Mouse (Mus musculus): ENCODE results near the gene Lrrc1. TPM values are rescaled to one million over a fixed set of nuclear protein-coding genes. Genes with fewer than 3 reads are reported as not detected.

Lrrc1 gene
- polyA plus RNA-seq, 1 experiment = 106 TPM

- no peaks in the 10 kb centered on the region for H3K27me3 ChIP-seq (ENCODE audit: control insufficient read depth, insufficient read depth, low read length)
- H3K27ac ChIP-seq (ENCODE audit: control insufficient read depth, insufficient read depth, low read depth, low read length) = no peak overlapping the region
- no peak overlapping the region for H3K4me3 ChIP-seq (ENCODE audit: control insufficient read depth, low read depth, low read length)
- TF ChIP-seq CTCF (IDR thresholded peaks at IDR 0.05; ENCODE audit: control insufficient read depth, insufficient read depth, insufficient replicate concordance, low read depth, low read length) (no peak), POLR2A (IDR thresholded peaks at IDR 0.05; ENCODE audit: control insufficient read depth, low read depth, low read length) (no peak)
- peaks cover 3% of the 10 kb centered on the region; the same call in 1 of the 2 replicates for H3K4me1 ChIP-seq (ENCODE audit: control insufficient read depth, insufficient read depth, low read length)
- peaks cover 1% of the 10 kb centered on the region; the same call in 1 of the 2 replicates for H3K36me3 ChIP-seq (ENCODE audit: control insufficient read depth, insufficient read depth, low read length)
Measured at GRCm38 (mm10) chr9:77427292-77428114, 117.2 kb downstream of the Lrrc1 start.

DNA sequence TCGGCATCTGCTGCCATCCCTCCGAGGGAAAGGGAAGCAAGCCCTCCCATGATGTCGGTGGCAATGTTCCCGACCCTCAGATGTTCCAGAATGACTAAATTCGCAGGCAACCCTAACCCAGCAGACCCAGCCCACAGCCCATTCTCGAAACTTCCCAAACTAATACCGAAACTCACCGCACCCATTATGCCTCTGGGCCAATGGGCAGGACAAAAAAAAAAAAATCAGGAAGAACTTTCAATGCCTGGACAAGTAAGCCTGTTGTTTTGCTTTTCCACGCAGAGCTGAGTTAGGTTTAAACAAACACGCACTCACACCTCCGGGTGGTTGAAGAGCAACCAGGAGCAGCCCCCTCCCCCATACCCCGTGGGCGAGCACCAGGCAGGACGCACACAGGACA, 118.6 kb downstream of the Lrrc1 start:
- TF ChIP-seq CTCF (IDR thresholded peaks at IDR 0.05; ENCODE audit: control insufficient read depth, insufficient read depth, insufficient replicate concordance, low read depth, low read length) (no peak), POLR2A (IDR thresholded peaks at IDR 0.05; ENCODE audit: control insufficient read depth, low read depth, low read length) (no peak)
- Histone ChIP-seq H3K4me3 (ENCODE audit: control insufficient read depth, low read depth, low read length) (no peak overlapping the region), H3K27ac (ENCODE audit: control insufficient read depth, insufficient read depth, low read depth, low read length) (no peak overlapping the region), H3K27me3 (ENCODE audit: control insufficient read depth, insufficient read depth, low read length) (no peaks in the 10 kb centered on the region), H3K36me3 (ENCODE audit: control insufficient read depth, insufficient read depth, low read length) (peaks cover under 1% of the 10 kb centered on the region; the same call in 1 of the 2 replicates), H3K4me1 (ENCODE audit: control insufficient read depth, insufficient read depth, low read length) (peaks cover 3% of the 10 kb centered on the region; the same call in 1 of the 2 replicates)

DNA sequence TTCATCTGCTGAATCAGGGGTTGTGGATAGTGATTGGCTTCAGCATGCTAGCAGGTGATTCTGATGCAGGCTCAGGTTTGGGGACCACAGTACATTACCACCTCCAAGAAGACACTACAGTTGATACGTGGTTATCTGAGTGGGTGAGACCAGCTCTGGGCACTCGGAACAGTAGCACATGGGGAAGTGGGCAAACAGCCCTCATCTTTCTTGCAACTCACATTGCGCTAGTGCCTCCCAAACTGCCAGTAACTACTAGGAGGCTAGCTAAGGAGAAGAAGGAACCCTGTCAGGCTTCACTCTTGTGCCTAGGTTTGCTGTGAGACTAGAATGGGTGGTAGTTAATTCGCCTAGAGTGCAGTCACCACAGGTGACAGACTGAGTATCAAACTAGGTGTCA, 119.1 kb downstream of the Lrrc1 start:
- Histone ChIP-seq H3K36me3 (ENCODE audit: control insufficient read depth, insufficient read depth, low read length) (no peaks in the 10 kb centered on the region; the same call in 1 of the 2 replicates), H3K4me1 (ENCODE audit: control insufficient read depth, insufficient read depth, low read length) (peaks cover 3% of the 10 kb centered on the region; the same call in 1 of the 2 replicates), H3K27me3 (ENCODE audit: control insufficient read depth, insufficient read depth, low read length) (no peaks in the 10 kb centered on the region), H3K4me3 (ENCODE audit: control insufficient read depth, low read depth, low read length) (no peak overlapping the region), H3K27ac (ENCODE audit: control insufficient read depth, insufficient read depth, low read depth, low read length) (no peak overlapping the region)
- no peak for TF ChIP-seq POLR2A (IDR thresholded peaks at IDR 0.05; ENCODE audit: control insufficient read depth, low read depth, low read length)
- TF ChIP-seq CTCF (IDR thresholded peaks at IDR 0.05; ENCODE audit: control insufficient read depth, insufficient read depth, insufficient replicate concordance, low read depth, low read length) = no peak

- Histone ChIP-seq H3K4me1 (ENCODE audit: control insufficient read depth, insufficient read depth, low read length) (no peaks in the 10 kb centered on the region), H3K4me3 (ENCODE audit: control insufficient read depth, low read depth, low read length) (no peak overlapping the region), H3K27ac (ENCODE audit: control insufficient read depth, insufficient read depth, low read depth, low read length) (no peak overlapping the region), H3K36me3 (ENCODE audit: control insufficient read depth, insufficient read depth, low read length) (no peaks in the 10 kb centered on the region), H3K27me3 (ENCODE audit: control insufficient read depth, insufficient read depth, low read length) (no peaks in the 10 kb centered on the region)
- no peak for TF ChIP-seq CTCF (IDR thresholded peaks at IDR 0.05; ENCODE audit: control insufficient read depth, insufficient read depth, insufficient replicate concordance, low read depth, low read length)
- no peak for TF ChIP-seq POLR2A (IDR thresholded peaks at IDR 0.05; ENCODE audit: control insufficient read depth, low read depth, low read length)
Measured at GRCm38 (mm10) chr9:77420200-77420585, 124.5 kb downstream of the Lrrc1 start.

- TF ChIP-seq CTCF (IDR thresholded peaks at IDR 0.05; ENCODE audit: control insufficient read depth, insufficient read depth, insufficient replicate concordance, low read depth, low read length) (no peak), POLR2A (IDR thresholded peaks at IDR 0.05; ENCODE audit: control insufficient read depth, low read depth, low read length) (no peak)
- no peak overlapping the region for H3K27ac ChIP-seq (ENCODE audit: control insufficient read depth, insufficient read depth, low read depth, low read length)
- H3K4me1 ChIP-seq (ENCODE audit: control insufficient read depth, insufficient read depth, low read length) = no peaks in the 10 kb centered on the region
Measured at GRCm38 (mm10) chr9:77419501-77420199, 125.0 kb downstream of the Lrrc1 start.

DNA sequence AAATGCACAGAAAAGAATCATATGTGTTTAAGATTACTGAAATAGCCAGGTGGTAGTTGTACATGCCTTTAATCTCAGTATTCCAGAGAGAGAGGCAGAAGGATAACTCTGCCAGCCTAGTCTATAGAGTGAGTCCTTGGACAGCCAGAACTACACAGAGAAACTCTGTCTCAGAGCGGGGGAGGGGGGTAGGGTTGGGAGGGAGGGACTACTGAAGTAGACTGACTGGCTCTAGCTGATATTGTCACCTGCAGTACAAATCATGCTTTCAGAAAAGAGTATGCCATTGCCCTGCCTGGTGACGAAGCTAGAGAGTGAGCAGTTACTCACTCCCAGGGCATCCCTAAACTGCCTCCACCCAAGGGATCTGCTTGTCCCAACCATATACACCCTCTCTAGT, 125.9 kb downstream of the Lrrc1 start:
- Histone ChIP-seq H3K4me1 (ENCODE audit: control insufficient read depth, insufficient read depth, low read length) (no peaks in the 10 kb centered on the region), H3K36me3 (ENCODE audit: control insufficient read depth, insufficient read depth, low read length) (no peaks in the 10 kb centered on the region), H3K4me3 (ENCODE audit: control insufficient read depth, low read depth, low read length) (no peak overlapping the region), H3K27me3 (ENCODE audit: control insufficient read depth, insufficient read depth, low read length) (no peaks in the 10 kb centered on the region), H3K27ac (ENCODE audit: control insufficient read depth, insufficient read depth, low read depth, low read length) (no peak overlapping the region)
- TF ChIP-seq CTCF (IDR thresholded peaks at IDR 0.05; ENCODE audit: control insufficient read depth, insufficient read depth, insufficient replicate concordance, low read depth, low read length) (no peak), POLR2A (IDR thresholded peaks at IDR 0.05; ENCODE audit: control insufficient read depth, low read depth, low read length) (no peak)

More at GRCm38 (mm10) chr9:77419501-77420199, 125.0 kb downstream of the Lrrc1 start:
- no peaks in the 10 kb centered on the region for H3K27me3 ChIP-seq (ENCODE audit: control insufficient read depth, insufficient read depth, low read length)
- H3K36me3 ChIP-seq (ENCODE audit: control insufficient read depth, insufficient read depth, low read length) = no peaks in the 10 kb centered on the region
- no peak overlapping the region for H3K4me3 ChIP-seq (ENCODE audit: control insufficient read depth, low read depth, low read length)

DNA sequence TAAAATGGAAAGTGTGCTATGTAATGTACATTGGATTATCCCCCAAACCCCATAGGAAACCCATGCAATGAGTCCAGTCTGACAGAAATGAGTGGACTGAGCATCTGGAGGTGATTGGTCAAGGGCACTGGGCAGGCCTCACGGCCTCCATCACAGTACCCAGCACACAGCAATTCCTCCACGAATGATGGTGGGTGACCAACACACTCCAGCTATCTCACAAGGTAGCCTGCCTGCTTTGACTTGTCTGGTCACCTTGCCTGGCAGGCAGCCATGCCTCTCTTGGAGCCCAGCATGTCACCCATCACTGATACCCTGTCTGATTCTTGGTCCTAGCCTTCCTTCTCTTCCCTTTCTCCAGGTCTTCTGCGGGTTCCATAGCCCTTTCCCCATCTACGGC, 128.2 kb downstream of the Lrrc1 start:
- Histone ChIP-seq H3K36me3 (ENCODE audit: control insufficient read depth, insufficient read depth, low read length) (no peaks in the 10 kb centered on the region), H3K4me1 (ENCODE audit: control insufficient read depth, insufficient read depth, low read length) (no peaks in the 10 kb centered on the region), H3K27me3 (ENCODE audit: control insufficient read depth, insufficient read depth, low read length) (no peaks in the 10 kb centered on the region), H3K4me3 (ENCODE audit: control insufficient read depth, low read depth, low read length) (no peak overlapping the region), H3K27ac (ENCODE audit: control insufficient read depth, insufficient read depth, low read depth, low read length) (no peak overlapping the region)
- TF ChIP-seq CTCF (IDR thresholded peaks at IDR 0.05; ENCODE audit: control insufficient read depth, insufficient read depth, insufficient replicate concordance, low read depth, low read length) (no peak), POLR2A (IDR thresholded peaks at IDR 0.05; ENCODE audit: control insufficient read depth, low read depth, low read length) (no peak)
